Comparison of ENCODE assay signal across 10 mouse cellular contexts in the genomic region with DNA sequence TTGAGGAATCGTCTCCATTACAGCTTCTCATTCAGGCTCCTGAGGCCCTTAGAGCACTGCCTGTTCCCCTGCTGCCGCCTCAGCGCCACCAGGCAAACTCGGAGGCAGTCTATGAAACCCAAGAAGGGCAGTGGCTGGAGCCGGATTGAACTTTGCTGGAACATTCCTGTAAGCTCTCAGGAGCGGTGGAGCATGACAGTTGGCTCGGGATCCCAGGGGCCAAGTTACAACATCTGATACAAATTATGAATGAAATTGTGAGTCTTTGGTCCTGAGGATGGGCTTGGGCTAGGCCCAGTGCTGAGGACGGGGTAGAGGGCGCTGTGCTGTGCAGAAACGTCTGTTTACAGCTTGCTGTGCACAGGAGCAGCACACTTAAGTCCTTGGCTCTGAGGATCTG. TPM values are rescaled to one million over a fixed set of nuclear protein-coding genes. Genes with fewer than 3 reads are reported as not detected.
DNase-seq lines count a peak whose midpoint lies in the region; ATAC-seq and TF ChIP-seq lines count a peak whose summit lies in the region.
"Had no signal": no experiment of that assay in that cellular context is flagged by ENCODE, and none has a peak within 500 bp of the region (broad histone marks: within the 10 kb centered on the region; RNA-seq: fewer than 3 reads in every experiment).

No protein-coding gene starts in this region.

- peak; percentile 65 for ATAC-seq in kidney, postnatal 0 days (replicated peaks; ENCODE audit: low FRiP score, low read depth)
- ATAC-seq in inflammation-experienced regulatory T-cells, adult 6 months = no peak

- H3K4me2 ChIP-seq in kidney, postnatal 0 days (ENCODE audit: low read length) = 0 out of 2 replicates have a peak overlapping the region, but pooled peaks have one; percentile 11

- H3K9ac ChIP-seq in kidney, postnatal 0 days (ENCODE audit: low read depth, low read length) = no peak overlapping the region

- 0 out of 2 replicates have a peak, but pooled peaks cover 2% of the 10 kb centered on the region for H3K27me3 ChIP-seq in E14TG2a.4 (ENCODE audit: insufficient read depth, low read length)
- no peaks in the 10 kb centered on the region for H3K27me3 ChIP-seq in kidney, postnatal 0 days (ENCODE audit: insufficient read depth, low read length)

- no peaks in the 10 kb centered on the region for H3K9me3 ChIP-seq in E14TG2a.4 (ENCODE audit: low read length)
- no peaks in the 10 kb centered on the region for H3K9me3 ChIP-seq in kidney, postnatal 0 days (replicated peaks; ENCODE audit: low read length)

- H3K4me3 ChIP-seq in E14TG2a.4 (replicated peaks; ENCODE audit: low read length) = no peak overlapping the region
- no peak overlapping the region for H3K4me3 ChIP-seq in kidney, postnatal 0 days (replicated peaks; ENCODE audit: low read depth, low read length)

- peaks cover 62% of the 10 kb centered on the region for H3K4me1 ChIP-seq in E14TG2a.4 (replicated peaks; ENCODE audit: low read depth, low read length)
- peaks cover 10% of the 10 kb centered on the region; the same call in 1 of the 2 replicates for H3K4me1 ChIP-seq in kidney, postnatal 0 days (replicated peaks; ENCODE audit: insufficient read depth, low read length)

- intact Hi-C loops in left cerebral cortex, postnatal 25 days (cut with DNase I) = no loop called here

- 27% methylated on average over 10 of the region's 10 CpGs for WGBS in kidney, postnatal 0 days

- TF ChIP-seq CTCF in E14TG2a.4 (conservative IDR thresholded peaks at IDR 0.05; ENCODE audit: low read length) = 0 out of 2 replicates have a peak, but pooled peaks have one; percentile 9
- peak; percentile 50 for TF ChIP-seq CTCF in kidney, postnatal 0 days (IDR thresholded peaks at IDR 0.05; ENCODE audit: low read depth)

- H3K36me3 ChIP-seq in E14TG2a.4 (ENCODE audit: insufficient read depth, low read length) = peaks cover 51% of the 10 kb centered on the region
- peaks cover 25% of the 10 kb centered on the region for H3K36me3 ChIP-seq in kidney, postnatal 0 days (ENCODE audit: insufficient read depth, low read length)

- peak overlapping the region; percentile 60; the same call in 1 of the 2 replicates for H3K27ac ChIP-seq in kidney, postnatal 0 days

- DNase-seq in cerebellum, adult 9-11 months = peak; percentile 13
- no peak for DNase-seq in cerebellum, postnatal 25 days
- peak; percentile 49 for DNase-seq in fibroblast of lung, adult 2 months (ENCODE audit: low read depth)
- DNase-seq in kidney, postnatal 0 days (ENCODE audit: low spot score) = peak; percentile 87
- DNase-seq in left cerebral cortex, postnatal 25 days (ENCODE audit: low spot score in 2 of 2) = no peak
- DNase-seq in lung, adult 18-20 months = no peak
- DNase-seq: heart, postnatal 10 days; midbrain, embryonic 14.5 days had no signal

RNA-seq across cellular contexts. Expression of a gene that starts 7.1 kb away (rescaled TPM):
- polyA plus RNA-seq in kidney, postnatal 0 days (2015; fragmentation: Nextera tagmentation; extraction: Ambion mirVana) = 64.5 and 65.2 TPM in 2 replicates
- polyA plus RNA-seq in inflammation-experienced regulatory T-cells, adult 6 months (2017; shearing (Covaris generic)) = 10 to 100 TPM; 15.9 to 22.5 (median 22.1) TPM
- total RNA-seq in left cerebral cortex, postnatal 25 days (2021) = 10 to 100 TPM; 23.9 to 27.0 TPM

RNA-seq across cellular contexts. Expression of a gene that starts 11.1 kb away (rescaled TPM):
- polyA plus RNA-seq in kidney, postnatal 0 days (2015; fragmentation: Nextera tagmentation; extraction: Ambion mirVana) = 2.1 TPM in 2 replicates
- polyA plus RNA-seq in inflammation-experienced regulatory T-cells, adult 6 months (2017; shearing (Covaris generic)) = not detected
- 1 to 10 TPM; 2.1 to 2.5 TPM for total RNA-seq in left cerebral cortex, postnatal 25 days (2021)

RNA-seq across cellular contexts. Expression of a gene that starts 27.8 kb away (rescaled TPM):
- 7.9 and 8.1 TPM in 2 replicates for polyA plus RNA-seq in kidney, postnatal 0 days (2015; fragmentation: Nextera tagmentation; extraction: Ambion mirVana)
- not detected for polyA plus RNA-seq in inflammation-experienced regulatory T-cells, adult 6 months (2017; shearing (Covaris generic))
- total RNA-seq in left cerebral cortex, postnatal 25 days (2021) = 1 to 10 TPM; 1.1 to 1.7 TPM

RNA-seq across cellular contexts. Expression of a gene that starts 52.3 kb away (rescaled TPM):
- polyA plus RNA-seq in kidney, postnatal 0 days (2015; fragmentation: Nextera tagmentation; extraction: Ambion mirVana) = 115 and 121 TPM in 2 replicates
- 10 to 100 TPM; 55.8 to 71.3 (median 70.8) TPM for polyA plus RNA-seq in inflammation-experienced regulatory T-cells, adult 6 months (2017; shearing (Covaris generic))
- 10 to 100 TPM; 77.4 to 79.4 TPM for total RNA-seq in left cerebral cortex, postnatal 25 days (2021)

RNA-seq across cellular contexts. Expression of a gene that starts 58.2 kb away (rescaled TPM):
- polyA plus RNA-seq in kidney, postnatal 0 days (2015; fragmentation: Nextera tagmentation; extraction: Ambion mirVana) = 22.4 and 27.3 TPM in 2 replicates
- 1 to 10 TPM; 3.2 to 6.6 (median 5.1) TPM for polyA plus RNA-seq in inflammation-experienced regulatory T-cells, adult 6 months (2017; shearing (Covaris generic))
- 100 to 1,000 TPM; 253 to 255 TPM for total RNA-seq in left cerebral cortex, postnatal 25 days (2021)

Comparison
In these comparisons a context has a peak if more than half of its experiments do, and no peak if none do; other contexts are left out.
1. DNase-seq: peak in cerebellum, adult 9-11 months (single experiment), fibroblast of lung, adult 2 months (single experiment) and kidney, postnatal 0 days (single experiment); none in cerebellum, postnatal 25 days (0 of 2), left cerebral cortex, postnatal 25 days (0 of 2) and lung, adult 18-20 months (0 of 2).